Mouse (Mus musculus) thymus, postnatal 4 days (tissue): ENCODE measurements around the gene Ccdc162.

Source experiments
- DNase-seq: peaks from one replicate; pipeline ENCODE4 v3.0.0; 2021

The Ccdc162 gene

GRCm38 (mm10) chr10:41573190-41573589 lies 143.2 kb downstream of the Ccdc162 start:
- DNase-seq, result peak; percentile 51

- no peak for DNase-seq
These were observed 144.2 kb downstream of the Ccdc162 start for GRCm38 (mm10) chr10:41572274-41572673.

GRCm38 (mm10) chr10:41571065-41571464 lies 145.4 kb downstream of the Ccdc162 start:
- no peak for DNase-seq

GRCm38 (mm10) chr10:41568306-41568705 lies 148.1 kb downstream of the Ccdc162 start:
- DNase-seq, result no peak

GRCm38 (mm10) chr10:41565141-41565540 lies 151.3 kb downstream of the Ccdc162 start:
- DNase-seq, result no peak

- no peak for DNase-seq
These were observed 154.6 kb downstream of the Ccdc162 start for GRCm38 (mm10) chr10:41561701-41562395.

GRCm38 (mm10) chr10:41558401-41558800 lies 158.0 kb downstream of the Ccdc162 start:
- DNase-seq, result no peak

- no peak for DNase-seq
These were observed 161.4 kb downstream of the Ccdc162 start for GRCm38 (mm10) chr10:41555081-41555480.

- DNase-seq, result no peak
These were observed 162.7 kb downstream of the Ccdc162 start for GRCm38 (mm10) chr10:41553711-41554110.

- DNase-seq, result peak; percentile 89
These were observed 163.4 kb downstream of the Ccdc162 start for GRCm38 (mm10) chr10:41552847-41553589.

GRCm38 (mm10) chr10:41552319-41552718 lies 164.1 kb downstream of the Ccdc162 start:
- DNase-seq, result peak; percentile 45

- no peak for DNase-seq
These were observed 165.7 kb downstream of the Ccdc162 start for GRCm38 (mm10) chr10:41550711-41551110.

GRCm38 (mm10) chr10:41546396-41547165 lies 169.9 kb downstream of the Ccdc162 start:
- no peak for DNase-seq

GRCm38 (mm10) chr10:41545224-41545755 lies 171.1 kb downstream of the Ccdc162 start:
- no peak for DNase-seq

GRCm38 (mm10) chr10:41544481-41545190 lies 171.8 kb downstream of the Ccdc162 start:
- no peak for DNase-seq

GRCm38 (mm10) chr10:41543844-41544243 lies 172.6 kb downstream of the Ccdc162 start:
- DNase-seq, result no peak

- no peak for DNase-seq
These were observed 173.0 kb downstream of the Ccdc162 start for GRCm38 (mm10) chr10:41543439-41543838.

GRCm38 (mm10) chr10:41542057-41542456 lies 174.4 kb downstream of the Ccdc162 start:
- DNase-seq, result no peak

- no peak for DNase-seq
These were observed 177.4 kb downstream of the Ccdc162 start for GRCm38 (mm10) chr10:41538986-41539385.

- DNase-seq, result no peak
These were observed 178.5 kb downstream of the Ccdc162 start for GRCm38 (mm10) chr10:41537983-41538330.

GRCm38 (mm10) chr10:41537226-41537982 lies 179.0 kb downstream of the Ccdc162 start:
- no peak for DNase-seq

- no peak for DNase-seq
These were observed 179.7 kb downstream of the Ccdc162 start for GRCm38 (mm10) chr10:41536714-41537113.
